Mouse (Mus musculus) B cell, adult 67 days (primary cell): ENCODE data around the gene Wdr74. TPM values are rescaled to one million over a fixed set of nuclear protein-coding genes. Genes with fewer than 3 reads are reported as not detected.

Source experiments
- total RNA-seq, 2 experiments: library from RNA; stranded (reverse); gene quantifications; 4 replicates each; pipeline ENCODE4 v1.2.4; 2023

Gene Wdr74
- total RNA-seq, result 10 to 100 TPM; 76.8 to 87.1 TPM

DNA sequence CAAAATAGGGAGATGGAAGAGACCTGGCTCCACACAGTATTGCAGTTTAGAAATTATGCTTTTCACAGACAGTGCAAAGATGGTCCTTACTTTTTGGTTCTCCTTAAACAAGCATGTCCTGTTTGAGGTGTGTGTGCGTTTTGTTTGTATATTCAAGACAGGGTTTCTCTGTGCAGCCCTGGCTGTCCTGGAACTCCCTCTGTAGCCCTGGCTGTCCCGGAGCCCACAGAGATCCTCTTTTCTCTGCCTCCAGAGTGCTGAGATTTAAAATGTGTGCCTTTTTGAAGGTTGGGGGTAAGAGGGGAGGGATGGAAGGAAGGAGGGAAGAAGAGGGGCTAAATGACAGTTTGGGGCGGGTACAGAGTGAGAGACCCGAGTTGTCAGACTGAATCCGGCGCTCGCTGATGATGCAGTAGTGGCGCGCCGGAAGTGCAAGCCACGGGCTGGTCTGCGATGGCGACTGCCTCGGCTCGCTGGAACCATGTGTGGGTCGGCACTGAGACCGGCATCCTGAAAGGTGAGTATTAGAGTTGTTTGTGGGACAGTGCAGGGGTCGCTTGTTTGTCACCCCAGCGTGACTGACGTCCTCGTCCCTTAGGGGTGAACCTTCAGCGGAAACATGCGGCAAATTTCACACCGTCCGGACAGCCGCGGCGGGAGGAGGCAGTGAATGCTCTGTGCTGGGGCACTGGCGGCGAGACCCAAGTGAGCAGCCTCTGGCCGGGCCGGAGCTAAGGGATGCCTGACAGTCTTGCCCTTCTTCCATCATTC, at the start of gene Wdr74:
TSS of gene Wdr74 (plus strand) at position 439 of the 771 bp plus-strand sequence.

GRCm38 (mm10) chr19:8722907-8723573, 12.6 kb upstream of the Wdr74 start, which contains the start of gene Slc3a2:
Slc3a2 (minus strand) TSS chr19:8723369.

GRCm38 (mm10) chr19:8740603-8741002, 5.0 kb downstream of the Wdr74 start, which contains the start of gene 1700092M07Rik:
1700092M07Rik (plus strand) TSS chr19:8740718.

GRCm38 (mm10) chr19:8741243-8741869, 5.7 kb downstream of the Wdr74 start, which contains the start of gene Stx5a:
Stx5a (plus strand) TSS chr19:8741413.

DNA sequence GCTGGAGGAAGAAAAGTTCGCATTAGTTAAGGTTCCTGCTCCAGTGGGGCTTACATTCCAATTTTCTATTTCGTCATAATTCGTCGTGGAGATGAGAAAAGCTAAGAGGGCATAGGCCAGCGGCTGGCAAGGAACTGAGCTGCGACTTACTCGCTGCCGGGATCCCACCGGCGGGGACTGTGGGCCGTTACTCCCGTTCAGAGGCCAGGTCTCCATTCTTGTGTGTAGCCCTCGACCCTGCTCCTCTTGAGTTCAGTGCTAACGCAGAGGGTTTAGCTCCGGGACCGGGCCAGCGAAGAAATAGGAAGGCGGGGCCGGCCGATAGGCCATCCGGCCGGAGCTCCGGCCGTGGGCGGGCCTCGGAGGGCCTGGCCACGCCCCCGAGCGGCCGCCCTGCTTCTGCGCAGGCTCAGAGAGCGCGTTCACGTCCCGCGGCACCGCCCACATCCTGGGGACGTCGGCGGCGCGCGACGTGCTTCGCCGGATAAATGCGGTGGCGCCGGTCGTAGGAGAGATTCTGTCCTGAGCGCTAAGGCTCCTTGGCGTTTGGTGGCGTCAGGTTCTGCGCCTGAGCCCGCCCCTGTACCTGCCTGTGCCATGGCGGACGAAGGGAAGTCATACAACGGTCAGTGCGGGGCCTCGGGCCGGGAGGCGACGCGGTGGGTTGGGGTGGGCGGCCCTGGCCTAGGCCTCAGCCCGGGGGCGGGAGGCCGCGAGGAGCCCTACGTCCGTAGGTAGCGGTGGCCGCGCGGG, 21.2 kb downstream of the Wdr74 start, which contains the start of gene Nxf1:
TSS of gene Nxf1 (plus strand) at position 439 of the 753 bp plus-strand sequence.

DNA sequence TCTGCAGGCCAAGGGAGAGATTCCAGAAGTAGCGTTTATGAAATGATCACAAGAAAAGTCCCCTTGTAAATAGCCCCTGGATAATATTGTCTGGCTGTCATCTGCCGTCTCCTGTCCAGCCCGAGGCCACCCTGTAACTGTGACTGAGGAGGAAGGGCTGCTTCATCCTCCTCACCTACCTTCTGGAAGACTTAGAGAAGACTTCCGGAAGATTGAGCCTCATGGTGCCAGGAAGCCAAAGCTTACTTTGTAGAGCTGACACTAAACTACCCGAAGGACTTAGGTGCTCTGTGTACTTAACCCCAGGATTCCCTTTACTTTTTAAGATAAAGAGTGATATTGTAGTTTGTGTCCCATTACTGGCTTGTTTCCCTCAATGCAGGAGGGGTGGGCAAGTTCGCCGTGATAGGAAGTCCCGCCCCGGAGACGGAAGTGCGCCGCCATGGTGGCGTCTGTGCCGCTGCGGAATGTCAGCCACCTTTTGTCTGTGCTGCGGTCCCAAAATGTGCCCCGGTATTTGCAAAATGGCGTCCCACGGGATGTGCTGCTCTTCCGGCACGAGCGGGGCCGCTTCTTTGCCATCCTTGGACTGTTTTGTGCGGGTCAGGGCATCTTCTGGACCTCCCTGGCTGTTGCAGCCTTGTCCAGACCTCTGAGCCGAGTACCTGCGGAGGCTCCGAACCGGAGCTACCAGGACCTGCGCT, 35.1 kb downstream of the Wdr74 start, which contains the start of gene Tmem223:
TSS of gene Tmem223 (plus strand) at position 430 of the 704 bp plus-strand sequence.

GRCm38 (mm10) chr19:8774086-8774835, 38.6 kb downstream of the Wdr74 start, which contains the start of gene Tmem179b:
Tmem179b (minus strand) TSS chr19:8774467.

DNA sequence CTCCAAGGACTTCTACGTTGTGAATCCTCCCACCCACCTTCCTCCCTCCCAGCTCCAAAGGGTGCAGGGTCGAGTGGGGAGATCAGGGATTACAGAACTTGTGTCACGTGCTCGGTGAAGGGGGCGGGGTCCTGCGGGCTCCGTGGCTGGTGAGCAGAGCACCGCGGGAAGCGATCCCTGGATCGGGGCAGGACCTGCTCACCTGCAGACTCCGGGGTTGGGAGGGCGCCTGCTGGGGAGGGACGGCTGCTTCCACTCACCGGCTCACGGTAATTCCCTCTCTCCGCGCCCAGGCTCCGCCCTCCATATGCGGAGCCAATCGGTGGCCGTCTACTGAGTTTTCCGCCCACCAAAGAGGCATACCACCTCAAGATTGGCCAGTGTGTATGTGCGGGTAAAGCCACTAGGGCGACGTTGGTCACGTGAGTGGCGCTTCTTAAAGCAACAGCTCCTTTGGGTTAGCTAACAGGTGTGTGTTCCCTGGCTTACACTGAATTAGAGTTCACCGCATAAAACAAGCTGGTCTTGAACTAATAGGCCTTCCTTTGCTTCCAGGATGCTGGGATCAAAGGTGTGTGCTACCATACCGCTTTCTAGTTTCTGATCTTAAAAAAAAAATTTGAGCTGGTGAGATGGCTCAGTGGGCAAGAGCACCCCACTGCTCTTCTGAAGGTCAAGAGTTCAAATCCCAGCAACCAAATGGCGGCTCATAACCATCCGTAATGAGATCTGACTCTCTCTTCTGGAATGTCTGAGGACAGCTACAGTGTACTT, 50.6 kb downstream of the Wdr74 start, which contains the start of gene Taf6l:
TSS of gene Taf6l (minus strand) at position 410 of the 774 bp plus-strand sequence.

Other genes starting within 250 kb of the Wdr74 start
- gene Slc22a8, start 144.6 kb upstream of the Wdr74 start, total RNA-seq, result not detected
- gene Slc22a6, start 117.8 kb upstream of the Wdr74 start, total RNA-seq, result not detected
- gene Chrm1, start 72.0 kb upstream of the Wdr74 start, total RNA-seq, result not detected
- 100 to 1,000 TPM; 180 to 183 TPM for gene Slc3a2, start 12.5 kb upstream of the Wdr74 start, total RNA-seq
- 1 to 10 TPM; 2.0 to 8.3 TPM for gene 1700092M07Rik, start 4.9 kb downstream of the Wdr74 start, total RNA-seq
- 100 to 1,000 TPM; 223 to 260 TPM for gene Stx5a, start 5.6 kb downstream of the Wdr74 start, total RNA-seq
- 100 to 1,000 TPM; 409 to 456 TPM for gene Nxf1, start 21.2 kb downstream of the Wdr74 start, total RNA-seq
- 10 to 100 TPM; 30.9 to 34.0 TPM for gene Tmem223, start 35.2 kb downstream of the Wdr74 start, total RNA-seq
- gene Tmem179b, start 38.6 kb downstream of the Wdr74 start, total RNA-seq, result 10 to 100 TPM; 79.4 to 81.3 TPM
- 10 to 100 TPM; 24.0 to 26.3 TPM for gene Taf6l, start 50.6 kb downstream of the Wdr74 start, total RNA-seq
- 10 to 100 TPM; 65.9 to 76.1 TPM for gene Polr2g, start 62.8 kb downstream of the Wdr74 start, total RNA-seq
- gene Zbtb3, start 66.7 kb downstream of the Wdr74 start, total RNA-seq, result 1 to 10 TPM; 2.3 to 4.3 TPM
- 10 to 100 TPM; 33.8 to 36.0 TPM for gene Ttc9c, start 83.5 kb downstream of the Wdr74 start, total RNA-seq
- 100 to 1,000 TPM; 125 TPM for gene Hnrnpul2, start 84.2 kb downstream of the Wdr74 start, total RNA-seq
- 10 to 100 TPM in 1 of 2 experiments, 1 to 10 TPM in 1; 8.7 to 10.4 TPM for gene AC129217.1, start 93.9 kb downstream of the Wdr74 start, total RNA-seq
- gene Bscl2, start 101.6 kb downstream of the Wdr74 start, total RNA-seq, result 10 to 100 TPM; 55.4 to 56.3 TPM
- gene Gng3, start 103.4 kb downstream of the Wdr74 start, total RNA-seq, result under 1 TPM in 1 of 2 experiments, not detected in 1; 0.32 TPM
- 1 to 10 TPM; 1.1 TPM for gene Lrrn4cl, start 114.9 kb downstream of the Wdr74 start, total RNA-seq
- gene Ubxn1, start 135.7 kb downstream of the Wdr74 start, total RNA-seq, result 100 to 1,000 TPM; 134 to 139 TPM
- gene Uqcc3, start 145.1 kb downstream of the Wdr74 start, total RNA-seq, result 10 to 100 TPM; 21.7 to 24.6 TPM
- 10 to 100 TPM; 11.1 to 35.5 TPM for gene Lbhd1, start 147.9 kb downstream of the Wdr74 start, total RNA-seq
- not detected for gene Gm49403, start 148.1 kb downstream of the Wdr74 start, total RNA-seq
- gene 1810009A15Rik, start 153.0 kb downstream of the Wdr74 start, total RNA-seq, result 10 to 100 TPM; 40.7 to 46.3 TPM
- 1 to 10 TPM; 1.1 to 5.3 TPM for gene Gm49416, start 153.1 kb downstream of the Wdr74 start, total RNA-seq
- 10 to 100 TPM; 24.6 to 25.0 TPM for gene Ints5, start 157.2 kb downstream of the Wdr74 start, total RNA-seq
- gene Ganab, start 162.2 kb downstream of the Wdr74 start, total RNA-seq, result 100 to 1,000 TPM; 172 to 180 TPM
- 10 to 100 TPM; 76.7 to 80.8 TPM for gene B3gat3, start 184.5 kb downstream of the Wdr74 start, total RNA-seq
- gene Rom1, start 193.5 kb downstream of the Wdr74 start, total RNA-seq, result 1 to 10 TPM; 3.3 to 5.6 TPM
- gene Eml3, start 193.7 kb downstream of the Wdr74 start, total RNA-seq, result 100 to 1,000 TPM in 1 of 2 experiments, 10 to 100 TPM in 1; 97.3 to 108 TPM
- 100 to 1,000 TPM; 217 to 227 TPM for gene Mta2, start 206.0 kb downstream of the Wdr74 start, total RNA-seq
- gene Tut1, start 218.0 kb downstream of the Wdr74 start, total RNA-seq, result 10 to 100 TPM; 41.2 to 44.8 TPM
- gene Eef1g, start 231.2 kb downstream of the Wdr74 start, total RNA-seq, result 100 to 1,000 TPM; 517 to 551 TPM